Mouse (Mus musculus) CD4-positive, CD25-positive, alpha-beta regulatory T cell, adult 4 months (primary cell): Measurements from ENCODE around the gene Htra1. TPM values are rescaled to one million over a fixed set of nuclear protein-coding genes. Genes with fewer than 3 reads are reported as not detected.

ENCODE experiments used
- ATAC-seq: one replicate; pipeline ENCODE4 v1.8.0; 2017
- polyA plus RNA-seq, 2 experiments: library from polyadenylated mRNA; unstranded; fragments of 100-300 nt; shearing (Covaris generic); gene quantifications; one replicate each; pipeline ENCODE4 v1.2.1; 2017

Htra1 gene
- polyA plus RNA-seq, 2 experiments from 2014 or later: not detected

- ATAC-seq: no peak
Measured at GRCm38 (mm10) chr7:130968537-130968936, 32.6 kb downstream of the Htra1 start.

- ATAC-seq: no peak
Measured at GRCm38 (mm10) chr7:130969076-130969475, 33.2 kb downstream of the Htra1 start.

GRCm38 (mm10) chr7:130969507-130969906 is 33.6 kb downstream of the Htra1 start:
- ATAC-seq: no peak

GRCm38 (mm10) chr7:130972767-130973166 is 36.9 kb downstream of the Htra1 start:
- ATAC-seq: no peak

GRCm38 (mm10) chr7:130976305-130976935 is 40.5 kb downstream of the Htra1 start:
- ATAC-seq: no peak

- no peak for ATAC-seq
Measured at GRCm38 (mm10) chr7:130977794-130978521, 42.0 kb downstream of the Htra1 start.

GRCm38 (mm10) chr7:130978545-130978944 is 42.6 kb downstream of the Htra1 start:
- ATAC-seq: no peak

- no peak for ATAC-seq
Measured at GRCm38 (mm10) chr7:130980130-130980529, 44.2 kb downstream of the Htra1 start.

GRCm38 (mm10) chr7:130982371-130982770 is 46.5 kb downstream of the Htra1 start:
- no peak for ATAC-seq

GRCm38 (mm10) chr7:130982881-130983280 is 47.0 kb downstream of the Htra1 start:
- ATAC-seq: no peak

- no peak for ATAC-seq
Measured at GRCm38 (mm10) chr7:130984294-130984693, 48.4 kb downstream of the Htra1 start.

- ATAC-seq: no peak
Measured at GRCm38 (mm10) chr7:130985193-130985592, 49.3 kb downstream of the Htra1 start.

- ATAC-seq: no peak
Measured at GRCm38 (mm10) chr7:130985716-130986115, 49.8 kb downstream of the Htra1 start.

GRCm38 (mm10) chr7:130988146-130988545 is 52.2 kb downstream of the Htra1 start:
- no peak for ATAC-seq

- ATAC-seq: no peak
Measured at GRCm38 (mm10) chr7:130989371-130989770, 53.5 kb downstream of the Htra1 start.

- ATAC-seq: no peak
Measured at GRCm38 (mm10) chr7:130991174-130991789, 55.4 kb downstream of the Htra1 start.

- no peak for ATAC-seq
Measured at GRCm38 (mm10) chr7:130993907-130994306, 58.0 kb downstream of the Htra1 start.

- no peak for ATAC-seq
Measured at GRCm38 (mm10) chr7:131001976-131002726, 66.2 kb downstream of the Htra1 start.

- ATAC-seq: no peak
Measured at GRCm38 (mm10) chr7:131004071-131004470, 68.2 kb downstream of the Htra1 start.

GRCm38 (mm10) chr7:131007221-131007620 is 71.3 kb downstream of the Htra1 start:
- no peak for ATAC-seq

GRCm38 (mm10) chr7:131009178-131009577 is 73.3 kb downstream of the Htra1 start:
- no peak for ATAC-seq

- no peak for ATAC-seq
Measured at GRCm38 (mm10) chr7:131011901-131012300, 76.0 kb downstream of the Htra1 start.

GRCm38 (mm10) chr7:131019181-131019580 is 83.3 kb downstream of the Htra1 start:
- ATAC-seq: no peak
